Mouse (Mus musculus) forebrain, embryonic 11.5 days (tissue): Measurements from ENCODE around the gene Kif16b. TPM values are rescaled to one million over a fixed set of nuclear protein-coding genes. Genes with fewer than 3 reads are reported as not detected.
A peak's percentile ranks its signal among the peaks of the same experiment; 100 is the strongest.

ENCODE experiments used
- ATAC-seq: fragments of 200-750 bp; cut with Nextera tagmentation; replicated peaks from 2 replicates; pipeline ENCODE4 v1.8.0; 2017; ENCODE audit warnings: moderate TSS enrichment; ENCODE audit not compliant: low FRiP score
- DNase-seq: peaks from one replicate; pipeline ENCODE4 v3.0.0-alpha.2; 2017; ENCODE audit warnings: low spot score
- H3K27ac ChIP-seq: fragments of 300-500 bp; sonication (generic); 2 replicates; pipeline ENCODE4 v1.5.1; 2014; ENCODE audit warnings: low read depth, low read length
- H3K27me3 ChIP-seq: fragments of 300-500 bp; sonication (generic); 2 replicates; pipeline ENCODE4 v1.6.1; 2014; ENCODE audit warnings: mild to moderate bottlenecking, low read length, mixed read lengths; ENCODE audit not compliant: control insufficient read depth, insufficient read depth
- H3K36me3 ChIP-seq: fragments of 300-500 bp; sonication (generic); 2 replicates; pipeline ENCODE4 v1.6.1; 2014; ENCODE audit warnings: mild to moderate bottlenecking, low read length, moderate library complexity, mixed read lengths; ENCODE audit not compliant: control insufficient read depth, insufficient read depth
- H3K4me1 ChIP-seq: fragments of 300-500 bp; sonication (generic); replicated peaks from 2 replicates; pipeline ENCODE4 v1.6.1; 2014; ENCODE audit warnings: low read length, mixed read lengths; ENCODE audit not compliant: control insufficient read depth, insufficient read depth
- H3K4me2 ChIP-seq: fragments of 300-500 bp; sonication (generic); 2 replicates; pipeline ENCODE4 v1.6.1; 2014; ENCODE audit warnings: low read depth, mild to moderate bottlenecking, low read length, moderate library complexity, mixed read lengths; ENCODE audit not compliant: severe bottlenecking
- H3K4me3 ChIP-seq: fragments of 300-500 bp; sonication (generic); 2 replicates; pipeline ENCODE4 v1.5.1; 2014; ENCODE audit warnings: low read depth, low read length
- H3K9ac ChIP-seq: fragments of 300-500 bp; sonication (generic); 2 replicates; pipeline ENCODE4 v1.6.1; 2014; ENCODE audit warnings: low read length
- H3K9me3 ChIP-seq: fragments of 300-500 bp; sonication (generic); 2 replicates; pipeline ENCODE4 v1.6.1; 2016; ENCODE audit warnings: low read length, mixed read lengths; ENCODE audit not compliant: control insufficient read depth
- WGBS: fragments of 180-500 bp; shearing (Covaris S2); extraction: QIAGEN DNeasy Blood & Tissue Kit; methylation state at CpG from one replicate; pipeline ENCODE4 v1.1.7; 2014; 5-methylcytosine and 5-hydroxymethylcytosine counted together
- polyA plus RNA-seq: library from polyadenylated mRNA; unstranded; fragments of >200 nt; fragmentation: Nextera tagmentation; extraction: Ambion mirVana; gene quantifications from 2 replicates; pipeline ENCODE4 v1.2.1, GENCODE M21; 2014

Kif16b gene
- polyA plus RNA-seq, 1 experiment from 2014 or later = 8.9 TPM

GRCm38 (mm10) chr2:142635606-142636304 is 265.6 kb downstream of the Kif16b start:
- H3K4me3 ChIP-seq = no peak overlapping the region
- H3K27ac ChIP-seq = no peak overlapping the region
- no peak overlapping the region for H3K4me2 ChIP-seq
- no peak for DNase-seq
- 0 out of 2 replicates have a peak, but pooled peaks cover 2% of the 10 kb centered on the region for H3K4me1 ChIP-seq
- no peaks in the 10 kb centered on the region for H3K9me3 ChIP-seq
- no peaks in the 10 kb centered on the region for H3K36me3 ChIP-seq
- ATAC-seq = no peak
- WGBS = 86% methylated on average over 7 of the region's 7 CpGs
- H3K9ac ChIP-seq = no peak overlapping the region
- H3K27me3 ChIP-seq = no peaks in the 10 kb centered on the region

GRCm38 (mm10) chr2:142633996-142634559 is 267.3 kb downstream of the Kif16b start:
- Histone ChIP-seq H3K27ac (no peak overlapping the region), H3K27me3 (no peaks in the 10 kb centered on the region), H3K9me3 (no peaks in the 10 kb centered on the region), H3K36me3 (no peaks in the 10 kb centered on the region), H3K4me1 (0 out of 2 replicates have a peak, but pooled peaks cover 2% of the 10 kb centered on the region), H3K9ac (no peak overlapping the region), H3K4me3 (no peak overlapping the region), H3K4me2 (no peak overlapping the region)
- ATAC-seq (peak; percentile 65; the same call in 1 of the 2 replicates), DNase-seq (no peak)
- WGBS = 49% methylated on average over 6 of the region's 6 CpGs

- H3K9ac ChIP-seq = no peak overlapping the region
- H3K27ac ChIP-seq = no peak overlapping the region
- H3K4me3 ChIP-seq = no peak overlapping the region
- H3K27me3 ChIP-seq = no peaks in the 10 kb centered on the region
- no peaks in the 10 kb centered on the region for H3K4me1 ChIP-seq
- DNase-seq = no peak
- no peak overlapping the region for H3K4me2 ChIP-seq
- no peak for ATAC-seq
- H3K36me3 ChIP-seq = no peaks in the 10 kb centered on the region
- H3K9me3 ChIP-seq = no peaks in the 10 kb centered on the region
- 86% methylated on average over 2 of the region's 2 CpGs for WGBS
Observed at GRCm38 (mm10) chr2:142629523-142630312, 271.6 kb downstream of the Kif16b start.

- DNase-seq = no peak
Observed at GRCm38 (mm10) chr2:142625756-142626155, 275.6 kb downstream of the Kif16b start.

GRCm38 (mm10) chr2:142625101-142625500 is 276.2 kb downstream of the Kif16b start:
- DNase-seq = no peak
- Histone ChIP-seq H3K36me3 (no peaks in the 10 kb centered on the region), H3K27ac (no peak overlapping the region), H3K4me3 (no peak overlapping the region), H3K9ac (no peak overlapping the region), H3K9me3 (no peaks in the 10 kb centered on the region), H3K27me3 (no peaks in the 10 kb centered on the region), H3K4me2 (no peak overlapping the region), H3K4me1 (no peaks in the 10 kb centered on the region)
- WGBS = 78% methylated on average over 3 of the region's 3 CpGs
- no peak for ATAC-seq

More at GRCm38 (mm10) chr2:142625756-142626155, 275.6 kb downstream of the Kif16b start:
- H3K4me2 ChIP-seq = no peak overlapping the region
- no peak overlapping the region for H3K4me3 ChIP-seq
- no peaks in the 10 kb centered on the region for H3K36me3 ChIP-seq
- no peak overlapping the region for H3K27ac ChIP-seq
- ATAC-seq = no peak
- H3K27me3 ChIP-seq = no peaks in the 10 kb centered on the region
- H3K9ac ChIP-seq = no peak overlapping the region
- WGBS = 93% methylated on average over 4 of the region's 4 CpGs
- H3K4me1 ChIP-seq = no peaks in the 10 kb centered on the region
- no peaks in the 10 kb centered on the region for H3K9me3 ChIP-seq

GRCm38 (mm10) chr2:142624254-142624653 is 277.1 kb downstream of the Kif16b start:
- Histone ChIP-seq H3K27me3 (no peaks in the 10 kb centered on the region), H3K27ac (no peak overlapping the region), H3K4me1 (no peaks in the 10 kb centered on the region), H3K9ac (no peak overlapping the region), H3K4me3 (no peak overlapping the region), H3K4me2 (no peak overlapping the region), H3K36me3 (no peaks in the 10 kb centered on the region), H3K9me3 (no peaks in the 10 kb centered on the region)
- ATAC-seq (no peak), DNase-seq (no peak)
- 85% methylated on average over 2 of the region's 2 CpGs for WGBS

GRCm38 (mm10) chr2:142621152-142621551 is 280.2 kb downstream of the Kif16b start:
- ATAC-seq (no peak), DNase-seq (no peak)
- H3K9ac ChIP-seq = no peak overlapping the region
- H3K27ac ChIP-seq = no peak overlapping the region
- H3K27me3 ChIP-seq = no peaks in the 10 kb centered on the region
- WGBS = 95% methylated on average over 4 of the region's 4 CpGs
- no peak overlapping the region for H3K4me3 ChIP-seq
- H3K4me1 ChIP-seq = no peaks in the 10 kb centered on the region
- H3K36me3 ChIP-seq = no peaks in the 10 kb centered on the region
- no peak overlapping the region for H3K4me2 ChIP-seq
- no peaks in the 10 kb centered on the region for H3K9me3 ChIP-seq

GRCm38 (mm10) chr2:142619926-142620325 is 281.4 kb downstream of the Kif16b start:
- no peak for DNase-seq
- Histone ChIP-seq H3K4me3 (no peak overlapping the region), H3K27me3 (no peaks in the 10 kb centered on the region), H3K4me2 (no peak overlapping the region), H3K27ac (no peak overlapping the region), H3K9me3 (no peaks in the 10 kb centered on the region), H3K36me3 (no peaks in the 10 kb centered on the region), H3K9ac (no peak overlapping the region), H3K4me1 (no peaks in the 10 kb centered on the region)
- no peak for ATAC-seq
